Mouse (Mus musculus): Measurements from ENCODE around the gene Tmem116.

- TF ChIP-seq CTCF (IDR thresholded peaks at IDR 0.05; ENCODE audit: low read depth) (peak; percentile 67), EP300 (IDR thresholded peaks at IDR 0.05; ENCODE audit: low read depth) (no peak)
Measured at GRCm38 (mm10) chr5:121449976-121450375, 1.7 kb upstream of the Tmem116 start.
